Mouse (Mus musculus): ENCODE measurements around the gene Cln3. TPM values are rescaled to one million over a fixed set of nuclear protein-coding genes. Genes with fewer than 3 reads are reported as not detected.

The Cln3 gene
- polyA plus RNA-seq, 1 experiment from 2014 or later, result 33.3 TPM

Small RNAs within 50 kb of the gene (microRNA-seq; reads per million reads assigned to microRNA genes)
- gene Mir7059, result 1.7 reads per million, percentile 2 among the genes with 10 or more reads in this experiment

Other genes with a start within 250 kb of the Cln3 start
- gene Lat, start 216.2 kb downstream of the Cln3 start, polyA plus RNA-seq (2015; fragmentation: Nextera tagmentation; extraction: Ambion mirVana), result 0.51 and 2.0 TPM in 2 replicates
- gene Spns1, start 208.4 kb downstream of the Cln3 start, polyA plus RNA-seq (2015; fragmentation: Nextera tagmentation; extraction: Ambion mirVana), result 48.1 and 52.4 TPM in 2 replicates
- 1.1 and 1.4 TPM in 2 replicates for gene Nfatc2ip, start 189.1 kb downstream of the Cln3 start, polyA plus RNA-seq (2015; fragmentation: Nextera tagmentation; extraction: Ambion mirVana)
- 0.62 and 0.75 TPM in 2 replicates for gene Cd19, start 170.9 kb downstream of the Cln3 start, polyA plus RNA-seq (2015; fragmentation: Nextera tagmentation; extraction: Ambion mirVana)
- gene Rabep2, start 157.1 kb downstream of the Cln3 start, polyA plus RNA-seq (2015; fragmentation: Nextera tagmentation; extraction: Ambion mirVana), result 28.0 and 31.5 TPM in 2 replicates
- gene Atp2a1, start 122.7 kb downstream of the Cln3 start, polyA plus RNA-seq (2015; fragmentation: Nextera tagmentation; extraction: Ambion mirVana), result 4.0 and 110 TPM in 2 replicates
- gene Sh2b1, start 110.4 kb downstream of the Cln3 start, polyA plus RNA-seq (2015; fragmentation: Nextera tagmentation; extraction: Ambion mirVana), result 40.9 and 42.1 TPM in 2 replicates
- 140 and 154 TPM in 2 replicates for gene Tufm, start 98.5 kb downstream of the Cln3 start, polyA plus RNA-seq (2015; fragmentation: Nextera tagmentation; extraction: Ambion mirVana)
- gene Atxn2l, start 82.4 kb downstream of the Cln3 start, polyA plus RNA-seq (2015; fragmentation: Nextera tagmentation; extraction: Ambion mirVana), result 31.2 and 33.4 TPM in 2 replicates
- 165 and 176 TPM in 2 replicates for gene Eif3c, start 19.4 kb downstream of the Cln3 start, polyA plus RNA-seq (2015; fragmentation: Nextera tagmentation; extraction: Ambion mirVana)
- gene Apobr, start 875 bp downstream of the Cln3 start, polyA plus RNA-seq (2015; fragmentation: Nextera tagmentation; extraction: Ambion mirVana), result 1.4 and 2.2 TPM in 2 replicates
- gene Il27, start 9.1 kb upstream of the Cln3 start, polyA plus RNA-seq (2015; fragmentation: Nextera tagmentation; extraction: Ambion mirVana), result not detected in 2 replicates
- 133 and 141 TPM in 2 replicates for gene Nupr1, start 45.0 kb upstream of the Cln3 start, polyA plus RNA-seq (2015; fragmentation: Nextera tagmentation; extraction: Ambion mirVana)
- gene Sgf29, start 63.5 kb upstream of the Cln3 start, polyA plus RNA-seq (2015; fragmentation: Nextera tagmentation; extraction: Ambion mirVana), result 40.4 and 47.6 TPM in 2 replicates
- 11.9 and 13.0 TPM in 2 replicates for gene Sult1a1, start 90.6 kb upstream of the Cln3 start, polyA plus RNA-seq (2015; fragmentation: Nextera tagmentation; extraction: Ambion mirVana)
- gene Bola2, start 109.6 kb upstream of the Cln3 start, polyA plus RNA-seq (2015; fragmentation: Nextera tagmentation; extraction: Ambion mirVana), result 93.0 and 107 TPM in 2 replicates
- gene Slx1b, start 110.0 kb upstream of the Cln3 start, polyA plus RNA-seq (2015; fragmentation: Nextera tagmentation; extraction: Ambion mirVana), result 9.0 and 9.5 TPM in 2 replicates
- 45.8 and 55.5 TPM in 2 replicates for gene Coro1a, start 122.0 kb upstream of the Cln3 start, polyA plus RNA-seq (2015; fragmentation: Nextera tagmentation; extraction: Ambion mirVana)
- gene Mapk3, start 173.8 kb upstream of the Cln3 start, polyA plus RNA-seq (2015; fragmentation: Nextera tagmentation; extraction: Ambion mirVana), result 94.8 and 109 TPM in 2 replicates
- gene Gdpd3, start 180.5 kb upstream of the Cln3 start, polyA plus RNA-seq (2015; fragmentation: Nextera tagmentation; extraction: Ambion mirVana), result 11.1 and 15.4 TPM in 2 replicates
- gene Ypel3, start 191.1 kb upstream of the Cln3 start, polyA plus RNA-seq (2015; fragmentation: Nextera tagmentation; extraction: Ambion mirVana), result 60.6 and 65.9 TPM in 2 replicates
- 0.27 and 0.47 TPM in 2 replicates for gene Tbx6, start 195.7 kb upstream of the Cln3 start, polyA plus RNA-seq (2015; fragmentation: Nextera tagmentation; extraction: Ambion mirVana)
- 180 and 192 TPM in 2 replicates for gene Ppp4c, start 206.7 kb upstream of the Cln3 start, polyA plus RNA-seq (2015; fragmentation: Nextera tagmentation; extraction: Ambion mirVana)
- 1.1 and 1.3 TPM in 2 replicates for gene Fam57b, start 211.9 kb upstream of the Cln3 start, polyA plus RNA-seq (2015; fragmentation: Nextera tagmentation; extraction: Ambion mirVana)
- not detected in 2 replicates for gene 4930451I11Rik, start 245.8 kb upstream of the Cln3 start, polyA plus RNA-seq (2015; fragmentation: Nextera tagmentation; extraction: Ambion mirVana)